Mouse (Mus musculus) E14TG2a.4 (cell line): Measurements from ENCODE around the gene Srrm1.

ENCODE experiments used
- H3K27me3 ChIP-seq: 2 replicates; pipeline ENCODE4 v1.6.1; 2014; ENCODE audit warnings: low read length, control low read depth; ENCODE audit not compliant: insufficient read depth
- H3K36me3 ChIP-seq: 2 replicates; pipeline ENCODE4 v1.6.1; 2014; ENCODE audit warnings: low read length, control low read depth; ENCODE audit not compliant: insufficient read depth
- H3K4me1 ChIP-seq: replicated peaks from 2 replicates; pipeline ENCODE4 v1.6.1; 2014; ENCODE audit warnings: low read depth, low read length, control low read depth
- H3K4me3 ChIP-seq: replicated peaks from 2 replicates; pipeline ENCODE4 v1.5.1; 2014; ENCODE audit warnings: mild to moderate bottlenecking, low read length
- H3K9me3 ChIP-seq: 2 replicates; pipeline ENCODE4 v1.6.1; 2014; ENCODE audit warnings: low read length, control low read depth
- CTCF ChIP-seq: conservative IDR thresholded peaks from 2 replicates; pipeline ENCODE4 v1.5.1; 2014; ENCODE audit warnings: low read length
- NANOG ChIP-seq: IDR thresholded peaks from 2 replicates; pipeline ENCODE4 v1.6.1; 2014; ENCODE audit warnings: borderline replicate concordance, low read length, mixed read lengths
- POU5F1 ChIP-seq: IDR thresholded peaks from 2 replicates; pipeline ENCODE4 v1.6.1; 2014; ENCODE audit warnings: low read length, borderline replicate concordance

Gene Srrm1

GRCm38 (mm10) chr4:135300248-135301041, 52.7 kb downstream of the Srrm1 start:
- Histone ChIP-seq H3K9me3 (no peaks in the 10 kb centered on the region), H3K36me3 (no peaks in the 10 kb centered on the region), H3K4me1 (peaks cover 78% of the 10 kb centered on the region), H3K27me3 (no peaks in the 10 kb centered on the region), H3K4me3 (peak overlapping the region; percentile 69)
- TF ChIP-seq NANOG (no peak), POU5F1 (no peak), CTCF (no peak)

- TF ChIP-seq NANOG (no peak), CTCF (no peak), POU5F1 (no peak)
- H3K27me3 ChIP-seq, result no peaks in the 10 kb centered on the region
- H3K36me3 ChIP-seq, result no peaks in the 10 kb centered on the region
- H3K4me1 ChIP-seq, result peaks cover 78% of the 10 kb centered on the region
- H3K4me3 ChIP-seq, result peak overlapping the region; percentile 69
- H3K9me3 ChIP-seq, result no peaks in the 10 kb centered on the region
Measured at GRCm38 (mm10) chr4:135298680-135299079, 54.4 kb downstream of the Srrm1 start.

GRCm38 (mm10) chr4:135297931-135298546, 55.1 kb downstream of the Srrm1 start:
- no peaks in the 10 kb centered on the region for H3K36me3 ChIP-seq
- H3K4me3 ChIP-seq, result peak overlapping the region; percentile 69
- peaks cover 77% of the 10 kb centered on the region for H3K4me1 ChIP-seq
- H3K27me3 ChIP-seq, result no peaks in the 10 kb centered on the region
- TF ChIP-seq CTCF (no peak), POU5F1 (no peak), NANOG (no peak)
- no peaks in the 10 kb centered on the region for H3K9me3 ChIP-seq

- TF ChIP-seq POU5F1 (no peak), CTCF (no peak), NANOG (no peak)
- Histone ChIP-seq H3K36me3 (no peaks in the 10 kb centered on the region), H3K27me3 (no peaks in the 10 kb centered on the region), H3K9me3 (no peaks in the 10 kb centered on the region), H3K4me3 (peak overlapping the region; percentile 69), H3K4me1 (peaks cover 74% of the 10 kb centered on the region)
Measured at GRCm38 (mm10) chr4:135297146-135297545, 56.0 kb downstream of the Srrm1 start.

- no peaks in the 10 kb centered on the region for H3K27me3 ChIP-seq
- peaks cover 74% of the 10 kb centered on the region for H3K4me1 ChIP-seq
- no peaks in the 10 kb centered on the region for H3K9me3 ChIP-seq
- TF ChIP-seq POU5F1 (no peak), NANOG (no peak), CTCF (no peak)
- H3K4me3 ChIP-seq, result peak overlapping the region; percentile 11; the same call in 1 of the 2 replicates
- H3K36me3 ChIP-seq, result no peaks in the 10 kb centered on the region
Measured at GRCm38 (mm10) chr4:135296565-135296964, 56.6 kb downstream of the Srrm1 start.

GRCm38 (mm10) chr4:135293813-135294212, 59.3 kb downstream of the Srrm1 start:
- Histone ChIP-seq H3K4me1 (peaks cover 61% of the 10 kb centered on the region), H3K4me3 (no peak overlapping the region), H3K36me3 (no peaks in the 10 kb centered on the region), H3K9me3 (no peaks in the 10 kb centered on the region), H3K27me3 (no peaks in the 10 kb centered on the region)
- TF ChIP-seq NANOG (no peak), CTCF (no peak), POU5F1 (no peak)

GRCm38 (mm10) chr4:135292477-135293089, 60.5 kb downstream of the Srrm1 start:
- Histone ChIP-seq H3K36me3 (no peaks in the 10 kb centered on the region), H3K4me1 (peaks cover 56% of the 10 kb centered on the region), H3K9me3 (no peaks in the 10 kb centered on the region), H3K27me3 (no peaks in the 10 kb centered on the region), H3K4me3 (peak overlapping the region; percentile 73)
- TF ChIP-seq POU5F1, result no peak
- no peak for TF ChIP-seq CTCF
- no peak for TF ChIP-seq NANOG

GRCm38 (mm10) chr4:135291841-135292240, 61.3 kb downstream of the Srrm1 start:
- H3K9me3 ChIP-seq, result no peaks in the 10 kb centered on the region
- peak overlapping the region; percentile 73 for H3K4me3 ChIP-seq
- H3K4me1 ChIP-seq, result peaks cover 56% of the 10 kb centered on the region
- TF ChIP-seq POU5F1 (no peak), CTCF (no peak), NANOG (no peak)
- H3K27me3 ChIP-seq, result no peaks in the 10 kb centered on the region
- H3K36me3 ChIP-seq, result no peaks in the 10 kb centered on the region
